Mouse (Mus musculus): ENCODE results near the gene Trnau1ap.
"Not testable (repeated sequence)": the region's sequence is repeated elsewhere in the genome, so short reads cannot be mapped to it uniquely, and the experiment has no call there.

Trnau1ap gene

DNA sequence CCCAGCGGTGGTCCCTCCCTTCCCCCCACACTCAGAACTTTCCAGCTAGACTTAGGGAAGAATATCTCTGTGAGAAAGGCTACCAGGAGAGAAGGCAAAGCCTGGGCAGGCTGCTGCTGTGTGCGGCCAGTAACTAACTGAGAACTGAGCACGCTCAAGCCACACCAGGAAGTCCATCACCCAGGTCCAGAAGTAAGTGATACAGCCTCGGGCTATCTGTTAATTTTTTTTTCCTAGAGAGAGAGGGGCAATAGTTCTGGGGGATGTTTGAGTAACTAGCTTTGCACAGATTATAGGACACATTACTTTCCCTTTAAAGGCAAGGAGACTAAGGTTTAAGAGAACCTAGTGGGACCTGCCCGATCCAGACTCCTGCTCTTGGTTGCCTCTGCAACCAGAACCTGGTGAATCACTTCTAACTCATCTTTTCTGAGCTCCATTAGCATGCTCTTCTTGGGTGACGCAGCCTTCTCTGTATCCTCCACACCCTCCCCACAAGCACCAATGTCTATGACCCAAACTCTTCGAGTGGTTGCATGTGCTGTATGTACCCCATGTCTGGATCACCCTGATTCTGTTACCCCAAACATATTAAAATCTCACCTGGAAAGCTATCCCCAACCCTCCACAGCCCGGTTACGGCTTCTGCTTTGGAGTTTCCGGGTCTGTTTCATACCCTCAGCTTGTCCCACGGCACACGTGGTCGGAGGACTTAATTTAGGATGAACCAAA lies 15.2 kb upstream of the Trnau1ap start:
- in situ Hi-C loops (cut with MboI) = loop anchor here (10.0 kb wide), 1 partner anchor 130 kb away; the partner anchor contains the start of gene Ythdf2

DNA sequence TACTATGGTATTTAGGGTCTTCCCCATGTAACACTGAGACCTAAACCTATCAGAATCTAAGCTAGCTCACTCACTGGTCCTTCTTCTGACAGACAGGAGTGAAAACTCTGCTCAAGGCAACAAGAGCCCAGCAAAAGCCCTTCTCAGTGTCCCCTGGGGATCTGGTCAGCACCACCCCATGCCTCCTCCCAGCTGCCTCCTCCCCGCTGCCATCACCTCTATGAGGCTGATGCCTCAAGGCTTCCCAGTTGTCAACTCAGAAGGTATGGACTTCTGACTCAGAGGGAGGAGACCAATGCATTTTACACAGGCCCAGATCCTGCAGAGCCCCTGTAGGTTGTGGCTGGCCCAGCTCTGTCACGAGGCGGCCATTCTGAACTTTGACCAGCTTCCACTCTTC lies 12.1 kb upstream of the Trnau1ap start:
- in situ Hi-C loops (cut with MboI) = loop anchor here (10.0 kb wide), 1 partner anchor 127 kb away; the partner anchor contains the start of gene Ythdf2

DNA sequence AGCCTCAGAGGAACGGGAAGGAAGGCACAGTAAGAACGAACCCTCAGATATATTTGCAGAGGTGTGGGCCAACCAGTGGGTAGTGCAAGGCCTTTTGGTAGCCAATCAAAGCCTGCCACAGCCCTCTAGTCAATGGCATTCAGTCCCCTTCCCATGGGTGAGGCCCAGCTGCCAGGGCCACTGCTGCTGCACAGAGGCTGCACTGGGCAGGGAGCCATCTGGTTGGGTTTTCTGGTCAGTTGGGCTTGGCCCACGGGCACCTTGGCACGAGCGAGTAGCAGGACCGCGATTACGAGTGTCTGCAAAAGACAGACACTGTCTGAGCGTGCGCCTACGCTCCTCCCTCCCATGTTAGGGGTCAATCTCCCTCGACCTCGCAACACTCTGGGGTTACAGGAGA lies 9.6 kb upstream of the Trnau1ap start:
- in situ Hi-C loops (cut with MboI) = no loop called here

DNA sequence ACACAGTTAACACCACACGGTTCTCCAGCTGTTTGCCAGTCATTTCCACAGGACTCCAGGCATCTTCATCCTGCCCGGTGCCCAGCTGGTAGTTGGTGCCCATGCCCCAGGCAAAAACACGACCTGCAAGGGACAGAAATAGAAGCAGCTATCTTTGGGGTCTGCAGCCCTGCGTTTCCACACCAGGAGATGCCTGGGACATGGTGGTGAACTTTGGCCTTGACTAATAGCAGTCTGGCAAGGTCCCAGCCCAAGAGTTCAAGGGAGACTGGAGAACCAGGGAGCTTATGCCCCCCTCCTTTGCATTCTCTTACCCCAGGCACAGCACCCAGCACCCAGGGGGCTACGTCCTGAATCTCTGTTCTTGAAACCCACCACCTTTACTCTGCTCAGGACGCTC lies 3.5 kb upstream of the Trnau1ap start:
- in situ Hi-C loops (cut with MboI) = no loop called here

DNA sequence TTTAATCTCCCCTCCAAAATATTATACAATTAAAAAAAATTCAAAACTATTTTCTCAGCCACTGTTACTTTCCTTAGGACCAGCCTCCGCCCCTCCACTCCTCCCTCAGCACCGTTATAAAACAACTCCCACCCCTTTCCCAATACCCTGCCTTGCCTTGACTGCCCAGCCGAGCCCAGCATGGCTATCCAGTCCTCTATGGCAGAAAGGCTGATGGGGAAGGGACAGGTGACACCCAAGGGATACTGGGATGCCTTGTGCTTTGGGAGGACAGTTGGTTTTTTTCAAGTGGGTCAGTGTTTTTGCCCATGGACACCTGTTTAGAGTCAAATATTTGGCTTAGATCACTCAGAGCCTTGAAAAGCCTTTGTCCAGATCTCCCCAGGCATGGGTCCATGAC lies 2.6 kb upstream of the Trnau1ap start:
- in situ Hi-C loops (cut with MboI) = no loop called here

DNA sequence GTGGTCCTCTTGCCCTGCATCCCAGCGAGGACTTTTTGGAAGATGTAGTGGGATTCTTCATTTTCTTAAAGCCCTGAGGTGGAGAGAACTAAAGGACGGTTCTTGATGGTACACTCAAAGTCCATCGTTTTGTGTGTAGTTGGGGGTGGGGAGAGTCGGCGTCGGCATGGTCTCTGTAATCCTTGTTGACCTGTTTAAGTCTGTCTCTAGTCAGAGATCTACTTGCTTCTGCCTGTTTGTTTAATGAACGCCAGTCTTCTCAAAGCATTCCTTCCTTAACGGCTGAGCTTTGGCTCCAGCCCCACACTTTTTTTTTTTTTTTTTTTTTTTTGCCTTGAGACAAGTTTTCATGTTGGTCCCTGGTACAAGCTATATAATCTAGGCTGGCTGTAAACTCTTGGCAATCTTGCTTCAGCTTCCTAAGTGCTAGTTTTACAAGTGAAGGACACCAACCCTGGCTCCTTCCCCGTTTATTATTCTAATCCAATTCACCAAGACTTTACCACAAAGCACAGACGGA lies 557 bp upstream of the Trnau1ap start:
- in situ Hi-C loops (cut with MboI) = no loop called here

DNA sequence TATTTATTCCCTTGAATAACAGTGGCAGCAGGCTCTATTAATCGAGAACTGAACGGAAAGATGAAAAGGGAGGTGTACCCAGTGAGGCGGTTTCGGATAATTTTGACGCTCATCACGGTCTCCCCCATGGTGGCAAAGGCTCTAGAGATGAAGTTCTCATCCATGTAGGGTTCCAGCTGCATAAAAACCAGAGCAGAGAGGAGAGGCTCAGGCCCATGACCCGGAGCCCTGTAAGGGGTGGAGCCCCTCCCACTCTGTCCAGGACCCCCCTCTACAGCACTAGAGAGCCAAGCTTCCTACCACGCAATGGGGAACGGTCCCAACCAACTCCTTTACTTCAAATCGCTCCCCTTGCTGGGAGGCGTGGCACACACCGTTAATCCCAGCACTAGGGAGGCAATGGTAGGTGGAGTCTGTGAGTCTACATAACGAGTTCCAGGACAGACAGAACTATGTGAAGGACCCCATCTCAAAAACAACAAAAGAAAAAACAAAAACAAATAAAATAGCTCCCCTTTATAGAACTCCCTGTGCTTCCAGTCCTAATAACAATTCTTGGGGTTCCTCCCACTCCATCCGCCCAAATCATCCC lies 851 bp downstream of the Trnau1ap start:
- in situ Hi-C loops (cut with MboI) = no loop called here

DNA sequence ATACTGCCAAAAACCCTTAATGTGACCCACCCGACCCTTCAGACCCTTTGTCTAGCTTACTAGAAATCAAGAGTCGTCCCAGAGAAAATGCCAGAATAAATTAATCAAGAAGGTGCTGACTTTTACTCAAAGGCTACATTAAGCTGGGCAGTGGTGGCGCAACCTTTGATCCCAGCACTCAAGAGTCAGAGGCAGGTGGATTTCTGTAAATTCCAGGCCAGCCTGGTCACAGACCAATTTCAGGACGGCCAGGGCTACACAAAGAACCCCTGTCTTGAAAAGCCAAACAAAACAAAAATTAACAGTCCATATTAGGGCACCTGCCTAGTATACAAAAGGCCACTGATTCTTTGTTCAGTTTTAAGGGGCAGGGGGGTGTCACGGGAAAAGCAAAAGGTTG lies 2.9 kb downstream of the Trnau1ap start:
- in situ Hi-C loops (cut with MboI) = no loop called here

DNA sequence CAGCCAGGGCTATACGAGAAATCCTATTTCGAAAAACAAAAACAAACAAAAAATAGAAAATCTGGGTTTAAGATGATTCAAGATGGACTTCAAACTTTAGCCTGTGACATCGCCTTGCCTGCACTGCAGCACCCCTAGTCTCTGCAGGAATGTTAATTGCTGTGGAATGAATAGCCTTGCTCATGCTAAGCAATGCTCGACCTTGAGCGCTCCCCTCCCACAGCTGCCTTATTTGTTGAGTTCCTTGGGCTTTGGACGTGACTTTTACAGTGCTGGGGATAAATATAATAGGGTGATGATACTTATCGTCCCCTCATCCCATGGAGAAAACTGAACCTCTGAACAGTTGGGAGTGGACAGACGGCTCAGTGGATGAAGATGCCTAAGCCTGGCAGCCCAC lies 13.6 kb downstream of the Trnau1ap start:
- in situ Hi-C loops (cut with MboI) = no loop called here

DNA sequence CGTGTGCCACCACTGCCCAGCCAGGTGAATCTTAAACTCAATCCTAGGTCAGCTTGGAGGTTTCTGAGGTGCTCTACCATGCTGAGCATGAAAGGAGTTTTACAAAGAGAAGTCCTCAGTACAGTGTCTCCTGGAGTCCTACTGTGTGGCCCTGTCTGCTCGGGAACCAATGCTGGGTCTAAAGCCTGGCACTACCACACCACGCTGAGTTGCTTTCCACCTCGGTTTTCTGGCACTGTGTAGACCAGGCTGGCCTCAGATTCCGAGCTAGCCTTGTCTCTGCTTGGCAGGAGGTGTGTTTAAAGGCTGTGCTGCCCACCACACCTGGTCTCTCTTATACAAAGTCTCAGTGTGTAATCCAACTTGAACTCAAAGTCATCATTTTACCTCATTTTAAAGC lies 16.7 kb downstream of the Trnau1ap start:
- in situ Hi-C loops (cut with MboI) = no loop called here

DNA sequence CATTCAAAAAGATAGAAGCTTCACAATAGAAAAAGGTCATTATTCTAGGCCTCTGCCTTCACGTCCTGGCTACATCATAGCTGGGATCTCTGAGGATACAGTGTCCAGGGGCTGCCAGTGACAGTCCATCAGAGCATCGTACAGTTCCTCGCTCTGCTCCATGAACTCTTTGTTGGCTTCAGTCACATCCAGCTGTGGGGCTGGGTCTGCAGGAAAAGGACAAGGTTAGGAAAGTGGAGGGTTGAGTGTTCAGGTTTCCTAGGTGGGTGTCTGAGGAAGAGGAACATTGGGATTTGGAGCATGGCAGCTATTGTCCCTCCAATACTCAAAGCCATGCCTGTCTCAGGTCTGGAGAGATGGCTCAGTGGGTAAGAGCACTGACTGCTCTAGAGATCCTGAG lies 17.5 kb downstream of the Trnau1ap start:
- in situ Hi-C loops (cut with MboI) = no loop called here

DNA sequence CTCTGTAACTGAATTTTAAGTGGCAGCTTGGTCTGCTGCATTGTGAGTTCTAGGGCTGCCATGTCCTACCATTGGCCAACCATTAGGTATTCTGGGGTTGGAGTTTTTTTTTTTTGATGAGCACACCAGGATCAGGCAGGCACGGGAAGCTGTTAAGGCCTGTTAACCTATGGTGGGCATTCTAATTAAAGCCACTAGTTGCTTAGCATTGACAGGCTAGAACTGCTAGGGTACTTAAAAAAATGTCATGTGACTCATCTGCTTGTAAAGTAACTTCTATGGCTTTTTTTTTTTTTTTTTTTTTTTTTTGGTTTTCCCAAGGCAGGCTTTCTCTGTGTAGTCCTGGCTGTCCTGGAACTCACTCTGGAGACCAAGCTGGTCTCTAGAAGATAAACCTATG lies 18.1 kb downstream of the Trnau1ap start:
- in situ Hi-C loops (cut with MboI) = no loop called here

DNA sequence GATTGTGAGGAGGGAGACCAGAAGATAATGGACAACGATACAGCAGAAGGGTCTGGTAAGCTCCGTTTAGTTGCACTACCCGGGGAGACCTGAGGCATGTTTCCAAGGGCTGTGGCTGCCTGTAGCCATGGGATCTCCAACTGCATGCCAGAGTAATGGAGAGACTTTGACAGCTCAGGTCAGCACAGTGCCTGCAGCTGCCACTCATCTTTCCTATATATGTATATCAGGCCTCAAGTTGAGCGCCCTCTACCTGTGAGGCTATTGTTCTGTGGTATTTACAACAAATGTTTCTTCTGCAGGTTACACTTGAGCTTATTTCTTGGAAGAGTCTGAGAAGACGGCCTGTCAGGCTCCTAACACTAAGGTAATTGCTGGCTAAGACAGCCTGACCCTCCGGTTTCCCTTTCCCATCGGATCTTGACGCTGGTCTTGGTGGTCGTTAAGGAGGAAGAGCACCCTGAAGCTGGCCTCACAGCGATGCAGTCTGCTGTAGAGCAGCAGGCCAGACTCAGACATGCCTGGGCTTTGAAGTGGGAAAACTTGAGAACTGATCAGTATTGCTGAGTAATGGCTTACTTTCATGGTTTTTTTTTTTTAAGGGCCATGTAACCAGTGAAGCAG lies 19.4 kb downstream of the Trnau1ap start:
- in situ Hi-C loops (cut with MboI) = no loop called here

DNA sequence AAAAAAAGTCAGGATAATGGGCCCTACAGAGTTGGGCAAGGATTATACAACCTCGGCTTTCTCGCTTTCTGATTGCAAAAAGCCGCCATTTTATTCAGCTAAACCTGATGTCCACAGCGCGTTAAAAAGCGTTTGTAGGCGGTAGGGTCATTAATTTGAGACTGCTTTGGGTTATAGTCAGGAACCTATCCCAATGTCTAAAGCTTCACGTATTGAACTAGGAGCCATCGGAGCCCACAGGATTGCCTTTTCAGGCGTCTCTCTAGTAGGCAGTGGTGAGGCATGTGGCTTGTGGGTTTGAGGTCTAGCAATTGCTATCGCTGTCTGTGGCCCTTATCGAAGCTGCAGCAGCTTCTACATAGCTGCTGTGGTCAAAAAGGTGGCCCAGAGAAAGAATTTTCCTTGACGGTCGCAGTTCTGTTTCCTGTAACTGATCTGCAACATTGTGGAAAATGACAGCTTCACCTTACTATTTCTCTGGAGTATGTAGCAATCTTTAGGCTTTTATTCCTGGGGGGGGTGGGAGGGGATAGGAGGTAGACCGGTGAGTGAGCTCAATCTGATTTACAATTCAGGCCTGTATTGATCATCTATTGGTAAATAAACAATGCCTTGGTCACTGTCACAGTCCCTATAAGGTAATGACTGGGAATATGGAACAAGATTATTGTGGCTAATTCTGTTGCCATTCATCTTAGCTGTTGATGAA lies 20.0 kb downstream of the Trnau1ap start:
- in situ Hi-C loops (cut with MboI) = no loop called here

DNA sequence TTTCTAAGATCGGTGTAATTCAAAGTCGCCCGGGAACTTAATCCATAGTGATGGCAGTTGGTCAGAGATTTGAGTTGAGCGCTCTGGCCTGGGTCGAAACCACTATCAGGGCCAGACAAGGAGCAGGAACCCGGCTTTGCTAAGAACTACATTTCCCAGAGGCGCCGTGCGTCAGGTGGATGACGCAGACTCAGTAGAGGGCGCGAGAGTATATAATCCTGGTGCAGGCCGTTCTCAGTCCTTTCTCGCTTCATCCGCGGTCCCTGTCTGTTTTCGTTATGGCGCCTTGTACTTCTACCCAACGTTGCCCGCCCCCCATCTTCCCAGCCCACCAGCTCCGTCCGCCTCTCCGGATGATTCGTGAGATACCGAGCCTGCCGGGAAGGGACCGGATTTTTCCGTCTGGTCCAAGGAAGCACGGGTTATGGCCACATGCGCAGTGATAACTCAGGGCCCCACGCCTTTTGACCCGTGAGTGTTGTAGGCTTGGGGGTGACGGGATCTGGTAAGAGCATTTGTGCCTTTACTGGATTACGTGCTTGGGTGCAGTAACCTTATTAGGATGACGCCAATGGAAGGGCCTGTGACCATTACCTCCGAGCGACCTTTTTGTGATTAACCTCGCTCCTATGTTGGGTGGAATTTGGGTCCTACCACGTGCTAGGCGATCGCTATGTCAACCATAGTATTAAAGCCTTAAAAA lies 20.8 kb downstream of the Trnau1ap start:
- in situ Hi-C loops (cut with MboI) = no loop called here

DNA sequence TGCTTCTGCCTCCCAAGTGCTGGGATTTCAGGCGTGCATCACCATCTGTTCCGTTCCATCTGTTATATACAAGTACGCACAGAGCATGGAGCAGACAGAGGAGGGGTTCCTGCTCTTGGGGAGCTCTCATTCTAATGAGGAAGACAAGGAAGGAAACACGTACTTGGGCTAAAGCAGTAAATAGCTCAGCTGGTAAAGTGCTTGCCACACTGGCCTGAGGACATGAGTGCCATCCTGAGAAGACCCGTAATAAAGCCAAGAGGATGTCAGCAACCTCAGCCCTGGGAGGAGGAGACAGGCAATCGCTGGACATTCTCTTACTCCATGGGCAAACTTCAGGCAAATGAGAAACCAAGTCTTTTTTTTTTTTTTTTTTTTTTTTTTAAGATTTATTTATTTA lies 23.3 kb downstream of the Trnau1ap start:
- in situ Hi-C loops (cut with MboI) = no loop called here

DNA sequence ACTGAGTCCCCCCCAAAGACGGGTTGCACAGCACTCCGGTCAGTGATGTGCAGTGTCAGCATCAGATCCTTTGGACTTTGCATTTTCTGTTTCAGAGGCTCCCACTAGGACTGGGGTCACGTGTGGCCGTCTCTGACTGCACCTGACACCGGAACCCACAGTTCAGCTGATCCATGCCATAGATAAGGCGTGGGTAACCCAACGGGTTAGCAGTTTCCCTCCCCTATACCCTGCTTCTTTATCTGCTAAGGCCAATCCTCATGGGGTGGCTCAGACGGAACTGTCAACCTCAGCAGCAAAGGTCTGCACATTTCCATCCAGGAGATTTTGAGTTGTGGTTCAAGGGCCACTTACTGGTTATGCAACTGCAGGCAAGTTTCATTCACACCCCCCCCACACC lies 24.1 kb downstream of the Trnau1ap start:
- in situ Hi-C loops (cut with MboI) = no loop called here

DNA sequence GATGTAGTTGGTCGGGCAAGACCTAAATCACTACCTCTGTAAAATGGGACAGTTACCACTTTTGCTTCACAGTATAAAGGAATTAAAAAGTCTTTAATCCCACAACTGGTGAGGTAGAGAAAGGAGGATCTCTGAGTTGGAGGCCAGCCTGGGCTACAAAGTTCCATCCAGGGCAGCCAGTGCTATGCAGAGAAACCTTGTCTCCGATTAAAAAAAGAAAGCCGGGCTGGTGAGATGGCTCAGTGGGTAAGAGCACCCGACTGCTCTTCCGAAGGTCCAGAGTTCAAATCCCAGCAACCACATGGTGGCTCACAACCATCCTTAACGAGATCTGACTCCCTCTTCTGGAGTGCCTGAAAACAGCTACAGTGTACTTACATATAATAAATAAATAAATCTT lies 25.9 kb downstream of the Trnau1ap start:
- in situ Hi-C loops (cut with MboI) = not testable (repeated sequence)

DNA sequence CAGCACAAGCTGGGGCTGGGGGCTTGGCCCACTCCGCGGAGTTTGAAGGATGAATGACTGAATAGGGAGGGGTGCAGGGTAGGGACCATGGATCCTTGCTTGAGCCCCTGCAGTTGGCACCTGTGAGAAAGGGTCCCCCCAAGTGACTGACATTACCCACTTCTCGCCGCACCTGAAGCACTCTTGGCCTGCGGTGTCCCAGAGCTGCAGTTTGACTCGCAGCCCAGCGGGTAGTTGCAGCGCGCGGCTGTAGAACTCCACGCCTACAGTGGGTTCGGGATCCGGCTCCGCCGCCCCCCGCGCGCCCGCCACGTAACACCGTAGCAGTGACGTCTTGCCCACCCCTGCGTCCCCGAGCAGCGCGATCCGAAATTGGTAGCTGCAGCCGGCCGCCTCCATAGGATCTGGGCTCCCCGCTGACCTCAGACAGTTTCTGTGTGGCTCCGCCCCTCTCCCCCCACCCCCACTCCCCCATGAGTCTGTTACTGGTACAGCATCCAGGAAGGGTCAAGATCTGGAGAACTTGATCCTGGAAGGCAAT lies 26.3 kb downstream of the Trnau1ap start, which contains the start of gene Rab42:
Rab42 (minus strand) TSS at position 447 of the 541 bp plus-strand sequence.
- in situ Hi-C loops (cut with MboI) = no loop called here

DNA sequence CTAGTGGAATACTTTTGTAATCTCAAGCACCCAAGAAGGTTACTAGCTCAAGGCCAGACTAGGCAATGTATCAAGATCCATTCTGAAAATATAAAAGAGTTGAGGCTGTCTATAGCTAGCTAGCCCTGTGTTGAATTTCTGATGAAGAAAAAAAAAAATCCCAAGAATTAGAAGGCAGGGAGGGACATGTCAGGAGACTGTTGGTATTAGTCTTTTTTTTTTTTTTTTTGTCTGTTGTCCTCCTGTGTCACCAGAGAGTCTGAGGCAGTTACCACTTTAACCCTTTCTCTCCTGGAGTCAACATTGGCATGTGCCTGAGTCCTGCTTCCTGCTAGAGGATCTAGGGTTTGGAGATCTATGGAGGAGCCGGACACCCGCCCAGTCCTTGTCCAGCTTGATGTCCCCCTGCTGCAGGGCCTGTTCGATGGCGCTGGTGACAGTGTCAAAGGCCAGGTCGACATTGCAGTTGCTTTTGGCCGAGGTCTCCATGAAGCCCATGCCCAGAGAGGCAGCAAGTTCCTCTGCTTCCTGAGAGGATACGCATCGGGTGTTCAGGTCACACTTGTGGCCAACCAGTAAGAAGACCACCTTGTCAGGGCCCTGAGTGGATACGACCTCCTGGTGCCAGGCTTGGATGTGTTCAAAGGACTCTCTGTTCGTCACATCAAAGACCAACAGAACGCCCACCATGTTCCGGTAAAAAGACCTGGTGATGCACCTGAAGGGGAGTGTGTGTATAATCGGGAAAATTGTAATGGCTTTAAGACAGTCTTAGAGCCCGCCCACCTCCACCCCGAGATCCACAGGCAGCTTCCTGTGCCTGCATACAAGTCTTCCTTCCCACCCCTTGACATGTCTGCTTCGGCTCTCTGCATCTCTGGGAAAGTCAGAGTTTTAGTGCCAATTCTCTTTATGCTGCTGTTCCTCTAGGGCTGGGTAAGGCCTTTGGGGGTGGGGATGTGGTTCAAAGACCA lies 27.1 kb downstream of the Trnau1ap start:
- in situ Hi-C loops (cut with MboI) = no loop called here
